Mouse (Mus musculus): ENCODE results near the gene Ace2. TPM values are rescaled to one million over a fixed set of nuclear protein-coding genes. Genes with fewer than 3 reads are reported as not detected.

Gene Ace2
- 0.31 and 0.48 TPM in 2 replicates for polyA plus RNA-seq (2021; fragmentation: Nextera tagmentation)
- long read RNA-seq, experiment 1, partial matches to known transcripts: 0 of 1 reads
- long read RNA-seq, experiment 1, other reads (novel, unspliced or antisense): 0 of 1 reads
- long read RNA-seq, experiment 2, transcript Ace2-201 (18 exons, 3,422 nt): major isoform, 13 of 16 reads
- long read RNA-seq, experiment 2, partial matches to known transcripts: 1 of 16 reads
- long read RNA-seq, experiment 2, other reads (novel, unspliced or antisense): 2 of 16 reads

GRCm38 (mm10) chrX:164139032-164139431 is at the start of gene Ace2:
Ace2 (plus strand) TSS chrX:164139332.

Other genes starting within 250 kb of the Ace2 start
- 44.9 and 46.3 TPM in 2 replicates for gene Ap1s2, start 230.3 kb upstream of the Ace2 start, polyA plus RNA-seq (2021; fragmentation: Nextera tagmentation)
- gene Zrsr2, start 180.7 kb upstream of the Ace2 start, polyA plus RNA-seq (2021; fragmentation: Nextera tagmentation): 104 and 118 TPM in 2 replicates
- gene Car5b, start 111.3 kb upstream of the Ace2 start, polyA plus RNA-seq (2021; fragmentation: Nextera tagmentation): 0.39 and 0.48 TPM in 2 replicates
- gene Siah1b, start 62.8 kb upstream of the Ace2 start, polyA plus RNA-seq (2021; fragmentation: Nextera tagmentation): 11.8 and 11.9 TPM in 2 replicates
- gene Cltrn, start 50.5 kb upstream of the Ace2 start, polyA plus RNA-seq (2021; fragmentation: Nextera tagmentation): 3.3 TPM in 1 of 2 replicates, not detected in the other
- gene Bmx, start 118.9 kb downstream of the Ace2 start, polyA plus RNA-seq (2021; fragmentation: Nextera tagmentation): 0.19 and 0.33 TPM in 2 replicates
- gene Pir, start 130.0 kb downstream of the Ace2 start, polyA plus RNA-seq (2021; fragmentation: Nextera tagmentation): 13.2 and 13.9 TPM in 2 replicates
- gene Vegfd, start 234.0 kb downstream of the Ace2 start, polyA plus RNA-seq (2021; fragmentation: Nextera tagmentation): 2.1 and 2.3 TPM in 2 replicates

Data from layer of hippocampus, adult 6 months (tissue).